Mouse (Mus musculus): Measurements from ENCODE around the gene Vsx1. TPM values are rescaled to one million over a fixed set of nuclear protein-coding genes. Genes with fewer than 3 reads are reported as not detected.

Gene Vsx1
- polyA plus RNA-seq, 1 experiment from 2014 or later = not detected

GRCm38 (mm10) chr2:150654814-150655213, 34.3 kb downstream of the Vsx1 start:
- no peaks in the 10 kb centered on the region; the same call in 1 of the 2 replicates for H3K9me3 ChIP-seq (ENCODE audit: control insufficient read depth, low read length)
- no peaks in the 10 kb centered on the region for H3K36me3 ChIP-seq (ENCODE audit: control insufficient read depth, insufficient read depth, low read length)
- no peak overlapping the region for H3K4me2 ChIP-seq (replicated peaks; ENCODE audit: low read depth, low read length)
- no peak overlapping the region for H3K9ac ChIP-seq (ENCODE audit: low read depth, low read length)
- H3K27ac ChIP-seq (ENCODE audit: low read depth, low read length) = no peak overlapping the region
- no peaks in the 10 kb centered on the region for H3K27me3 ChIP-seq (ENCODE audit: control insufficient read depth, insufficient read depth, low read length)
- peaks cover 10% of the 10 kb centered on the region; the same call in 1 of the 2 replicates for H3K4me1 ChIP-seq (ENCODE audit: control insufficient read depth, insufficient read depth, low read length)
- H3K4me3 ChIP-seq (ENCODE audit: low read length) = no peak overlapping the region
- 87% methylated on average over 2 of the region's 2 CpGs for WGBS
- ATAC-seq (ENCODE audit: low FRiP score, low TSS enrichment) = no peak

GRCm38 (mm10) chr2:150651366-150651765, 37.8 kb downstream of the Vsx1 start:
- no peak overlapping the region for H3K27ac ChIP-seq (ENCODE audit: low read depth, low read length)
- WGBS = 63% methylated on average over 9 of the region's 9 CpGs

GRCm38 (mm10) chr2:150650511-150651074, 38.6 kb downstream of the Vsx1 start:
- no peak overlapping the region for H3K4me3 ChIP-seq (ENCODE audit: low read length)
- no peak overlapping the region for H3K4me2 ChIP-seq (replicated peaks; ENCODE audit: low read depth, low read length)
- no peak overlapping the region for H3K27ac ChIP-seq (ENCODE audit: low read depth, low read length)
- H3K27me3 ChIP-seq (ENCODE audit: control insufficient read depth, insufficient read depth, low read length) = no peaks in the 10 kb centered on the region
- no peaks in the 10 kb centered on the region for H3K36me3 ChIP-seq (ENCODE audit: control insufficient read depth, insufficient read depth, low read length)
- peak; percentile 76 for ATAC-seq (ENCODE audit: low FRiP score, low TSS enrichment)
- H3K9ac ChIP-seq (ENCODE audit: low read depth, low read length) = no peak overlapping the region
- WGBS = 15% methylated on average over 7 of the region's 7 CpGs
- peaks cover 10% of the 10 kb centered on the region; the same call in 1 of the 2 replicates for H3K4me1 ChIP-seq (ENCODE audit: control insufficient read depth, insufficient read depth, low read length)
- no peaks in the 10 kb centered on the region for H3K9me3 ChIP-seq (ENCODE audit: control insufficient read depth, low read length)

More at GRCm38 (mm10) chr2:150651366-150651765, 37.8 kb downstream of the Vsx1 start:
- Histone ChIP-seq H3K9me3 (ENCODE audit: control insufficient read depth, low read length) (no peaks in the 10 kb centered on the region), H3K27me3 (ENCODE audit: control insufficient read depth, insufficient read depth, low read length) (no peaks in the 10 kb centered on the region), H3K4me2 (replicated peaks; ENCODE audit: low read depth, low read length) (no peak overlapping the region), H3K4me3 (ENCODE audit: low read length) (no peak overlapping the region), H3K36me3 (ENCODE audit: control insufficient read depth, insufficient read depth, low read length) (no peaks in the 10 kb centered on the region), H3K9ac (ENCODE audit: low read depth, low read length) (no peak overlapping the region), H3K4me1 (ENCODE audit: control insufficient read depth, insufficient read depth, low read length) (peaks cover 10% of the 10 kb centered on the region; the same call in 1 of the 2 replicates)
- ATAC-seq (ENCODE audit: low FRiP score, low TSS enrichment) = 0 out of 2 replicates have a peak, but pooled peaks have one; percentile 2

- WGBS = 70% methylated on average over 13 of the region's 13 CpGs
- Histone ChIP-seq H3K27ac (ENCODE audit: low read depth, low read length) (no peak overlapping the region), H3K36me3 (ENCODE audit: control insufficient read depth, insufficient read depth, low read length) (no peaks in the 10 kb centered on the region), H3K4me1 (ENCODE audit: control insufficient read depth, insufficient read depth, low read length) (peaks cover 10% of the 10 kb centered on the region; the same call in 1 of the 2 replicates), H3K27me3 (ENCODE audit: control insufficient read depth, insufficient read depth, low read length) (no peaks in the 10 kb centered on the region), H3K9ac (ENCODE audit: low read depth, low read length) (no peak overlapping the region), H3K9me3 (ENCODE audit: control insufficient read depth, low read length) (no peaks in the 10 kb centered on the region), H3K4me3 (ENCODE audit: low read length) (no peak overlapping the region), H3K4me2 (replicated peaks; ENCODE audit: low read depth, low read length) (no peak overlapping the region)
- no peak for ATAC-seq (ENCODE audit: low FRiP score, low TSS enrichment)
Observed at GRCm38 (mm10) chr2:150648300-150648895, 40.8 kb downstream of the Vsx1 start.

- 75% methylated on average over 14 of the region's 14 CpGs for WGBS
- ATAC-seq (ENCODE audit: low FRiP score, low TSS enrichment) = no peak
- no peak overlapping the region for H3K9ac ChIP-seq (ENCODE audit: low read depth, low read length)
- no peak overlapping the region for H3K4me2 ChIP-seq (replicated peaks; ENCODE audit: low read depth, low read length)
- no peak overlapping the region for H3K4me3 ChIP-seq (ENCODE audit: low read length)
- H3K9me3 ChIP-seq (ENCODE audit: control insufficient read depth, low read length) = no peaks in the 10 kb centered on the region
- H3K36me3 ChIP-seq (ENCODE audit: control insufficient read depth, insufficient read depth, low read length) = no peaks in the 10 kb centered on the region
- peaks cover 10% of the 10 kb centered on the region; the same call in 1 of the 2 replicates for H3K4me1 ChIP-seq (ENCODE audit: control insufficient read depth, insufficient read depth, low read length)
- H3K27ac ChIP-seq (ENCODE audit: low read depth, low read length) = no peak overlapping the region
- H3K27me3 ChIP-seq (ENCODE audit: control insufficient read depth, insufficient read depth, low read length) = no peaks in the 10 kb centered on the region
Observed at GRCm38 (mm10) chr2:150647681-150648299, 41.4 kb downstream of the Vsx1 start.

GRCm38 (mm10) chr2:150646411-150647121, 42.6 kb downstream of the Vsx1 start:
- 75% methylated on average over 8 of the region's 8 CpGs for WGBS

GRCm38 (mm10) chr2:150645225-150645624, 43.9 kb downstream of the Vsx1 start:
- no peak overlapping the region for H3K4me3 ChIP-seq (ENCODE audit: low read length)
- H3K4me2 ChIP-seq (replicated peaks; ENCODE audit: low read depth, low read length) = no peak overlapping the region
- no peaks in the 10 kb centered on the region for H3K36me3 ChIP-seq (ENCODE audit: control insufficient read depth, insufficient read depth, low read length)
- H3K27ac ChIP-seq (ENCODE audit: low read depth, low read length) = no peak overlapping the region
- H3K9ac ChIP-seq (ENCODE audit: low read depth, low read length) = no peak overlapping the region
- ATAC-seq (ENCODE audit: low FRiP score, low TSS enrichment) = no peak
- no peaks in the 10 kb centered on the region for H3K27me3 ChIP-seq (ENCODE audit: control insufficient read depth, insufficient read depth, low read length)
- no peaks in the 10 kb centered on the region for H3K4me1 ChIP-seq (ENCODE audit: control insufficient read depth, insufficient read depth, low read length)
- 82% methylated on average over 4 of the region's 4 CpGs for WGBS
- H3K9me3 ChIP-seq (ENCODE audit: control insufficient read depth, low read length) = no peaks in the 10 kb centered on the region

More at GRCm38 (mm10) chr2:150646411-150647121, 42.6 kb downstream of the Vsx1 start:
- Histone ChIP-seq H3K4me2 (replicated peaks; ENCODE audit: low read depth, low read length) (no peak overlapping the region), H3K4me1 (ENCODE audit: control insufficient read depth, insufficient read depth, low read length) (peaks cover 10% of the 10 kb centered on the region; the same call in 1 of the 2 replicates), H3K27ac (ENCODE audit: low read depth, low read length) (no peak overlapping the region), H3K4me3 (ENCODE audit: low read length) (no peak overlapping the region), H3K27me3 (ENCODE audit: control insufficient read depth, insufficient read depth, low read length) (no peaks in the 10 kb centered on the region), H3K9me3 (ENCODE audit: control insufficient read depth, low read length) (no peaks in the 10 kb centered on the region), H3K9ac (ENCODE audit: low read depth, low read length) (no peak overlapping the region), H3K36me3 (ENCODE audit: control insufficient read depth, insufficient read depth, low read length) (no peaks in the 10 kb centered on the region)
- ATAC-seq (ENCODE audit: low FRiP score, low TSS enrichment) = no peak

- Histone ChIP-seq H3K4me1 (ENCODE audit: control insufficient read depth, insufficient read depth, low read length) (no peaks in the 10 kb centered on the region), H3K4me2 (replicated peaks; ENCODE audit: low read depth, low read length) (no peak overlapping the region), H3K4me3 (ENCODE audit: low read length) (no peak overlapping the region), H3K36me3 (ENCODE audit: control insufficient read depth, insufficient read depth, low read length) (no peaks in the 10 kb centered on the region), H3K9ac (ENCODE audit: low read depth, low read length) (no peak overlapping the region), H3K27ac (ENCODE audit: low read depth, low read length) (no peak overlapping the region), H3K9me3 (ENCODE audit: control insufficient read depth, low read length) (no peaks in the 10 kb centered on the region), H3K27me3 (ENCODE audit: control insufficient read depth, insufficient read depth, low read length) (no peaks in the 10 kb centered on the region)
- peak; percentile 66; the same call in 1 of the 2 replicates for ATAC-seq (ENCODE audit: low FRiP score, low TSS enrichment)
- WGBS = 74% methylated on average over 8 of the region's 8 CpGs
Observed at GRCm38 (mm10) chr2:150643726-150644415, 45.3 kb downstream of the Vsx1 start.

Measured in kidney, embryonic 14.5 days (tissue).